Mouse (Mus musculus): ENCODE results near the gene Ephb2.

- TF ChIP-seq CTCF (IDR thresholded peaks at IDR 0.05; ENCODE audit: low read depth) (no peak), EP300 (IDR thresholded peaks at IDR 0.05; ENCODE audit: low read depth) (no peak)
These were observed 182.8 kb downstream of the Ephb2 start for GRCm38 (mm10) chr4:136653019-136653418.
